Mouse (Mus musculus) hindbrain, embryonic 15.5 days (tissue): ENCODE data around the gene Nacc1. TPM values are rescaled to one million over a fixed set of nuclear protein-coding genes. Genes with fewer than 3 reads are reported as not detected.

Experiments
- ATAC-seq: fragments of 200-750 bp; cut with Nextera tagmentation; 2 replicates; pipeline ENCODE4 v1.8.0; 2017; ENCODE audit warnings: low read depth, moderate number of reproducible peaks, moderate TSS enrichment; ENCODE audit not compliant: low FRiP score
- H3K27ac ChIP-seq: fragments of 300-500 bp; sonication (generic); replicated peaks from 2 replicates; pipeline ENCODE4 v1.5.1; 2015; ENCODE audit warnings: mild to moderate bottlenecking, inconsistent platforms
- H3K27me3 ChIP-seq: fragments of 300-500 bp; sonication (generic); 2 replicates; pipeline ENCODE4 v1.6.1; 2015; ENCODE audit warnings: control low read depth, inconsistent platforms
- H3K36me3 ChIP-seq: fragments of 300-500 bp; sonication (generic); 2 replicates; pipeline ENCODE4 v1.6.1; 2015; ENCODE audit warnings: control low read depth, inconsistent platforms
- H3K4me1 ChIP-seq: fragments of 300-500 bp; sonication (generic); replicated peaks from 2 replicates; pipeline ENCODE4 v1.6.1; 2015; ENCODE audit warnings: control low read depth, inconsistent platforms
- H3K4me2 ChIP-seq: fragments of 300-500 bp; sonication (generic); 2 replicates; pipeline ENCODE4 v1.6.1; 2015; ENCODE audit warnings: moderate library complexity, mild to moderate bottlenecking, inconsistent platforms
- H3K4me3 ChIP-seq: fragments of 300-500 bp; sonication (generic); 2 replicates; pipeline ENCODE4 v1.5.1; 2015; ENCODE audit warnings: mild to moderate bottlenecking, inconsistent platforms
- H3K9ac ChIP-seq: fragments of 300-500 bp; sonication (generic); 2 replicates; pipeline ENCODE4 v1.6.1; 2015; ENCODE audit warnings: inconsistent platforms
- H3K9me3 ChIP-seq: fragments of 300-500 bp; sonication (generic); 2 replicates; pipeline ENCODE4 v1.6.1; 2016; ENCODE audit warnings: control low read depth, inconsistent platforms
- WGBS: fragments of 180-500 bp; shearing (Covaris S2); methylation state at CpG from one replicate; pipeline ENCODE4 v1.1.7; 2015; 5-methylcytosine and 5-hydroxymethylcytosine counted together
- polyA plus RNA-seq: library from polyadenylated mRNA; unstranded; fragments of >200 nt; fragmentation: Nextera tagmentation; extraction: Ambion mirVana; gene quantifications from 2 replicates; pipeline ENCODE4 v1.2.1, GENCODE M21; 2015

The Nacc1 gene
- polyA plus RNA-seq, 1 experiment from 2014 or later = 16.1 TPM

- H3K4me2 ChIP-seq = peak overlapping the region; percentile 58
- H3K27ac ChIP-seq = no peak overlapping the region
- H3K9me3 ChIP-seq = no peaks in the 10 kb centered on the region
- peaks cover 11% of the 10 kb centered on the region for H3K4me1 ChIP-seq
- H3K36me3 ChIP-seq = no peaks in the 10 kb centered on the region
- no peak for ATAC-seq
- H3K4me3 ChIP-seq = no peak overlapping the region
- no peak overlapping the region for H3K9ac ChIP-seq
- no peaks in the 10 kb centered on the region for H3K27me3 ChIP-seq
- 59% methylated on average over 6 of the region's 6 CpGs for WGBS
These were observed 40.9 kb downstream of the Nacc1 start for GRCm38 (mm10) chr8:84646800-84647199.

- H3K36me3 ChIP-seq = no peaks in the 10 kb centered on the region
- no peak overlapping the region for H3K4me2 ChIP-seq
- ATAC-seq = no peak
- H3K4me1 ChIP-seq = peaks cover 18% of the 10 kb centered on the region
- no peak overlapping the region for H3K4me3 ChIP-seq
- H3K27ac ChIP-seq = no peak overlapping the region
- no peaks in the 10 kb centered on the region for H3K9me3 ChIP-seq
- H3K27me3 ChIP-seq = no peaks in the 10 kb centered on the region
- 79% methylated on average over 5 of the region's 5 CpGs for WGBS
- no peak overlapping the region for H3K9ac ChIP-seq
These were observed 44.6 kb downstream of the Nacc1 start for GRCm38 (mm10) chr8:84643019-84643418.

GRCm38 (mm10) chr8:84641578-84642361 lies 45.9 kb downstream of the Nacc1 start:
- no peaks in the 10 kb centered on the region for H3K36me3 ChIP-seq
- no peak overlapping the region for H3K4me3 ChIP-seq
- no peak for ATAC-seq
- no peak overlapping the region for H3K27ac ChIP-seq
- H3K9me3 ChIP-seq = no peaks in the 10 kb centered on the region
- no peak overlapping the region for H3K4me2 ChIP-seq
- H3K27me3 ChIP-seq = no peaks in the 10 kb centered on the region
- WGBS = 90% methylated on average over 1 of the region's 1 CpGs
- peaks cover 11% of the 10 kb centered on the region for H3K4me1 ChIP-seq
- no peak overlapping the region for H3K9ac ChIP-seq

- no peak overlapping the region for H3K4me2 ChIP-seq
- H3K9me3 ChIP-seq = no peaks in the 10 kb centered on the region
- H3K27ac ChIP-seq = no peak overlapping the region
- H3K4me1 ChIP-seq = peaks cover 15% of the 10 kb centered on the region
- WGBS = 80% methylated on average over 7 of the region's 7 CpGs
- no peaks in the 10 kb centered on the region for H3K36me3 ChIP-seq
- no peak overlapping the region for H3K4me3 ChIP-seq
- H3K27me3 ChIP-seq = no peaks in the 10 kb centered on the region
- H3K9ac ChIP-seq = no peak overlapping the region
- ATAC-seq = no peak
These were observed 46.9 kb downstream of the Nacc1 start for GRCm38 (mm10) chr8:84640617-84641294.

- Histone ChIP-seq H3K36me3 (no peaks in the 10 kb centered on the region), H3K9me3 (no peaks in the 10 kb centered on the region), H3K4me3 (peak overlapping the region; percentile 43), H3K27me3 (no peaks in the 10 kb centered on the region), H3K9ac (no peak overlapping the region), H3K4me1 (peaks cover 22% of the 10 kb centered on the region), H3K27ac (peak overlapping the region; percentile 87; the same call in 1 of the 2 replicates), H3K4me2 (peak overlapping the region; percentile 87)
- WGBS = 26% methylated on average over 9 of the region's 9 CpGs
- ATAC-seq = no peak
These were observed 47.6 kb downstream of the Nacc1 start for GRCm38 (mm10) chr8:84640010-84640588.

GRCm38 (mm10) chr8:84639162-84640009 lies 48.3 kb downstream of the Nacc1 start:
- peak overlapping the region; percentile 87 for H3K27ac ChIP-seq
- no peaks in the 10 kb centered on the region for H3K27me3 ChIP-seq
- WGBS = under 1% methylated on average over 86 of the region's 106 CpGs
- peaks cover 29% of the 10 kb centered on the region for H3K4me1 ChIP-seq
- peak overlapping the region; percentile 87 for H3K4me2 ChIP-seq
- peak overlapping the region; percentile 43 for H3K4me3 ChIP-seq
- ATAC-seq = peak; percentile 93
- H3K36me3 ChIP-seq = no peaks in the 10 kb centered on the region
- no peaks in the 10 kb centered on the region for H3K9me3 ChIP-seq
- peak overlapping the region; percentile 62 for H3K9ac ChIP-seq

GRCm38 (mm10) chr8:84638555-84639161 lies 49.0 kb downstream of the Nacc1 start:
- peak overlapping the region; percentile 87 for H3K27ac ChIP-seq
- H3K4me2 ChIP-seq = peak overlapping the region; percentile 87
- peaks cover under 1% of the 10 kb centered on the region for H3K36me3 ChIP-seq
- peak overlapping the region; percentile 43 for H3K4me3 ChIP-seq
- H3K4me1 ChIP-seq = peaks cover 31% of the 10 kb centered on the region
- H3K9ac ChIP-seq = peak overlapping the region; percentile 62
- ATAC-seq = peak; percentile 20
- 2% methylated on average over 41 of the region's 52 CpGs for WGBS
- H3K27me3 ChIP-seq = no peaks in the 10 kb centered on the region
- H3K9me3 ChIP-seq = no peaks in the 10 kb centered on the region

- H3K9me3 ChIP-seq = no peaks in the 10 kb centered on the region
- H3K4me2 ChIP-seq = peak overlapping the region; percentile 87
- no peak for ATAC-seq
- peak overlapping the region; percentile 43 for H3K4me3 ChIP-seq
- peaks cover 7% of the 10 kb centered on the region for H3K36me3 ChIP-seq
- 40% methylated on average over 8 of the region's 8 CpGs for WGBS
- peaks cover 31% of the 10 kb centered on the region for H3K4me1 ChIP-seq
- peak overlapping the region; percentile 87 for H3K27ac ChIP-seq
- peak overlapping the region; percentile 62 for H3K9ac ChIP-seq
- no peaks in the 10 kb centered on the region for H3K27me3 ChIP-seq
These were observed 49.6 kb downstream of the Nacc1 start for GRCm38 (mm10) chr8:84637946-84638554.

GRCm38 (mm10) chr8:84636051-84636691 lies 51.5 kb downstream of the Nacc1 start:
- peaks cover 17% of the 10 kb centered on the region for H3K36me3 ChIP-seq
- peak overlapping the region; percentile 68; the same call in 1 of the 2 replicates for H3K27ac ChIP-seq
- no peaks in the 10 kb centered on the region for H3K9me3 ChIP-seq
- no peak overlapping the region for H3K4me2 ChIP-seq
- peaks cover 31% of the 10 kb centered on the region for H3K4me1 ChIP-seq
- H3K9ac ChIP-seq = no peak overlapping the region
- ATAC-seq = no peak
- 88% methylated on average over 17 of the region's 17 CpGs for WGBS
- H3K27me3 ChIP-seq = no peaks in the 10 kb centered on the region
- H3K4me3 ChIP-seq = no peak overlapping the region

- 58% methylated on average over 14 of the region's 14 CpGs for WGBS
- H3K9ac ChIP-seq = no peak overlapping the region
- ATAC-seq = no peak
These were observed 52.1 kb downstream of the Nacc1 start for GRCm38 (mm10) chr8:84635397-84636050.

More at GRCm38 (mm10) chr8:84635397-84636050, 52.1 kb downstream of the Nacc1 start:
- Histone ChIP-seq H3K27ac (peak overlapping the region; percentile 68), H3K4me1 (peaks cover 31% of the 10 kb centered on the region), H3K4me3 (no peak overlapping the region), H3K36me3 (peaks cover 20% of the 10 kb centered on the region), H3K4me2 (no peak overlapping the region), H3K9me3 (no peaks in the 10 kb centered on the region), H3K27me3 (no peaks in the 10 kb centered on the region)
